Mouse (Mus musculus) intestine, postnatal 0 days (tissue): ENCODE data around the gene Acadsb. TPM values are rescaled to one million over a fixed set of nuclear protein-coding genes. Genes with fewer than 3 reads are reported as not detected.

Source experiments
- ATAC-seq: fragments of 200-750 bp; cut with Nextera tagmentation; 2 replicates; pipeline ENCODE4 v1.8.0; 2017; ENCODE audit warnings: mild to moderate bottlenecking, moderate TSS enrichment, moderate library complexity
- H3K27ac ChIP-seq: fragments of 300-500 bp; sonication (generic); 2 replicates; pipeline ENCODE4 v1.5.1; 2014; ENCODE audit warnings: mild to moderate bottlenecking, low read depth, low read length, moderate library complexity
- H3K27me3 ChIP-seq: fragments of 300-500 bp; sonication (generic); replicated peaks from 2 replicates; pipeline ENCODE4 v1.6.1; 2014; ENCODE audit warnings: low read length, mixed read lengths; ENCODE audit not compliant: control insufficient read depth, insufficient read depth
- H3K36me3 ChIP-seq: fragments of 300-500 bp; sonication (generic); 2 replicates; pipeline ENCODE4 v1.6.1; 2014; ENCODE audit warnings: mild to moderate bottlenecking, moderate library complexity; ENCODE audit not compliant: control insufficient read depth, insufficient read depth
- H3K4me1 ChIP-seq: fragments of 300-500 bp; sonication (generic); replicated peaks from 2 replicates; pipeline ENCODE4 v1.6.1; 2014; ENCODE audit warnings: antibody characterized with exemption, low read length, mixed read lengths; ENCODE audit not compliant: control insufficient read depth, insufficient read depth
- H3K4me2 ChIP-seq: fragments of 300-500 bp; sonication (generic); replicated peaks from 2 replicates; pipeline ENCODE4 v1.6.1; 2014; ENCODE audit warnings: low read depth, mild to moderate bottlenecking, moderate library complexity
- H3K4me3 ChIP-seq: fragments of 300-500 bp; sonication (generic); 2 replicates; pipeline ENCODE4 v1.5.1; 2014; ENCODE audit warnings: low read depth, low read length
- H3K9ac ChIP-seq: fragments of 300-500 bp; sonication (generic); 2 replicates; pipeline ENCODE4 v1.6.1; 2014; ENCODE audit warnings: mild to moderate bottlenecking, low read depth, low read length
- H3K9me3 ChIP-seq: fragments of 300-500 bp; sonication (generic); 2 replicates; pipeline ENCODE4 v1.6.1; 2016; ENCODE audit warnings: mixed run types; ENCODE audit not compliant: control insufficient read depth
- CTCF ChIP-seq: sonication (generic); IDR thresholded peaks from 2 replicates; pipeline ENCODE4 v1.5.1; 2016; ENCODE audit warnings: low read depth, mild to moderate bottlenecking, control low read depth, antibody characterized with exemption, moderate library complexity
- WGBS: fragments of 180-500 bp; shearing (Covaris S2); extraction: QIAGEN DNeasy Blood & Tissue Kit; methylation state at CpG from one replicate; pipeline ENCODE4 v1.1.7; 2014; 5-methylcytosine and 5-hydroxymethylcytosine counted together
- polyA plus RNA-seq: library from polyadenylated mRNA; unstranded; fragments of >200 nt; fragmentation: Nextera tagmentation; extraction: Ambion mirVana; gene quantifications from 2 replicates; pipeline ENCODE4 v1.2.1, GENCODE M21; 2015

The Acadsb gene
- polyA plus RNA-seq, 1 experiment from 2014 or later = 23.6 TPM

DNA sequence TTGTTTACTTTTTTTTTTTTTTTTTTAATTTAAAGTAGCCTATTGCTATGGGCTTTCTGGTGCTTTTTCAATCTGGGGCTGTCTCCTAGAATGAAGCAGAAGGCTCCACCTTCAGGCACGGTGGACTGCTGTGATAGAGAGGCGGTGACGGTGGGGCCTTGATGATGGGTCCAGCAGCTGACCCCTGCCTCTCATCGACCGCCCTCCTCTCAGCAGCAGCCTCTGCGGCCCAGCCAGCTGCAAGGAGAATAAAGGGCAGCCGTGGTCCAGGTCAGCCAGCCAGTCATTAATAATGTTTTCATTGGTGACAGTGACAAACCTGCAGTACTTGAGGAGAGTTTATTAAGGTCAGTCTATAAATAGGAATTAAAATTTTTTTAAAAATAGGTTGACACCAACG is 66.7 kb downstream of the Acadsb start:
- Histone ChIP-seq H3K4me1 (no peaks in the 10 kb centered on the region), H3K4me3 (no peak overlapping the region), H3K27me3 (no peaks in the 10 kb centered on the region), H3K9ac (no peak overlapping the region), H3K36me3 (no peaks in the 10 kb centered on the region), H3K4me2 (no peak overlapping the region), H3K27ac (no peak overlapping the region), H3K9me3 (no peaks in the 10 kb centered on the region)
- TF ChIP-seq CTCF = no peak
- no peak for ATAC-seq
- WGBS = 33% methylated on average over 8 of the region's 8 CpGs

DNA sequence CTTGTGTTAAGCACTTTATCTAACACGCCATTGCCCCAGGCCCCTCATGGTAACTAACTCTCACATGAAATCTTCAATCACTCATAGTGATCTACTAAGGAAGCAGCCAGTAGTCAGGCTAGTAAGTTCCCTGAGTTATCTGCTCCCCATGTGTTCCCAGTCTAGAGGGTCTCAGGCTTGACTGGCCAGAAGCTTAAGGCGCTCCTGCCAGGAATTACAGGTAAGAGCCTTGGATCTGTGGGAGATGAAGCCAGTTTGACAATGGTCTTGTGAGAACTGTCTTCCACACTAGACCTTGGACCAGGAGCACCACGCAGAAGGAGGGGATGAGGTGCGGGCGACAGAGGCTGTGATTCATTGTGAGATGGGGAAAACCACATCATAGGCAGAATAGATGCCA is 68.0 kb downstream of the Acadsb start:
- Histone ChIP-seq H3K4me1 (no peaks in the 10 kb centered on the region), H3K9me3 (no peaks in the 10 kb centered on the region), H3K9ac (no peak overlapping the region), H3K4me3 (no peak overlapping the region), H3K36me3 (no peaks in the 10 kb centered on the region), H3K27me3 (no peaks in the 10 kb centered on the region), H3K4me2 (no peak overlapping the region), H3K27ac (no peak overlapping the region)
- no peak for TF ChIP-seq CTCF
- WGBS = 94% methylated on average over 5 of the region's 5 CpGs
- ATAC-seq = no peak

Other genes starting within 250 kb of the Acadsb start
- not detected in 2 replicates for gene 5430419D17Rik, start 236.2 kb upstream of the Acadsb start, polyA plus RNA-seq
- gene Cuzd1, start 88.3 kb upstream of the Acadsb start, polyA plus RNA-seq = 0.05 TPM in 1 of 2 replicates, not detected in the other
- gene Fam24b, start 81.1 kb upstream of the Acadsb start, polyA plus RNA-seq = not detected in 2 replicates
- gene Fam24a, start 76.7 kb upstream of the Acadsb start, polyA plus RNA-seq = not detected in 2 replicates
- 8.0 and 11.0 TPM in 2 replicates for gene 2310057M21Rik, start 47.8 kb upstream of the Acadsb start, polyA plus RNA-seq
- 37.1 and 42.8 TPM in 2 replicates for gene Pstk, start 39.5 kb upstream of the Acadsb start, polyA plus RNA-seq
- 5.6 and 5.9 TPM in 2 replicates for gene Ikzf5, start 80 bp upstream of the Acadsb start, polyA plus RNA-seq
- 0.91 and 1.4 TPM in 2 replicates for gene Hmx3, start 132.3 kb downstream of the Acadsb start, polyA plus RNA-seq
- gene Hmx2, start 138.2 kb downstream of the Acadsb start, polyA plus RNA-seq = 0.55 and 0.56 TPM in 2 replicates
- 72.3 and 74.7 TPM in 2 replicates for gene Bub3, start 149.6 kb downstream of the Acadsb start, polyA plus RNA-seq